Mouse (Mus musculus): ENCODE results near the gene Tpp1. TPM values are rescaled to one million over a fixed set of nuclear protein-coding genes. Genes with fewer than 3 reads are reported as not detected.

Tpp1 gene
- polyA plus RNA-seq, 1 experiment from 2014 or later: 39.8 TPM

DNA sequence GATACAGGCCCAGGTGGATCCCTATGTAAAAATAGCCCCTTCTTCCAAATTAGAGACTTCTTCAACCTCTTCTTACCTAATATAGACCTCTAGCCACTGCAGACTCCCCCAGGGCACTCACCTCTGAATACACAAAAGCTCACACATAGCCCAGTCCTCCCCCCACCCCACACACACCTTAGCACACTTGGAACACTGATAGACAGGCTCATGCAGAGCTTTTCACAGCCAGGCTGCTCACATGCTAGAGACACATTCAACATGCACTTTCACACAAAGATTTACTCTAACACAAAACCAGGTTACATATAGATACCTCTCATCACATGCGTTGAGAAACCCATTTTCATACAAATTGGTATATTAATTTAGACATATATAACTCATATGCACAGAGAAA is 25.3 kb upstream of the Tpp1 start:
- peak overlapping the region; percentile 93 for H3K27ac ChIP-seq
- H3K4me1 ChIP-seq: peaks cover 36% of the 10 kb centered on the region
- WGBS: 76% methylated on average over 1 of the region's 1 CpGs
- H3K27me3 ChIP-seq (ENCODE audit: low read depth, poor library complexity, severe bottlenecking): no peaks in the 10 kb centered on the region
- peak overlapping the region; percentile 50 for H3K4me3 ChIP-seq
- no peak for DNase-seq (ENCODE audit: low spot score)
- H3K36me3 ChIP-seq: peaks cover 82% of the 10 kb centered on the region
- H3K9me3 ChIP-seq (replicated peaks): no peaks in the 10 kb centered on the region

DNA sequence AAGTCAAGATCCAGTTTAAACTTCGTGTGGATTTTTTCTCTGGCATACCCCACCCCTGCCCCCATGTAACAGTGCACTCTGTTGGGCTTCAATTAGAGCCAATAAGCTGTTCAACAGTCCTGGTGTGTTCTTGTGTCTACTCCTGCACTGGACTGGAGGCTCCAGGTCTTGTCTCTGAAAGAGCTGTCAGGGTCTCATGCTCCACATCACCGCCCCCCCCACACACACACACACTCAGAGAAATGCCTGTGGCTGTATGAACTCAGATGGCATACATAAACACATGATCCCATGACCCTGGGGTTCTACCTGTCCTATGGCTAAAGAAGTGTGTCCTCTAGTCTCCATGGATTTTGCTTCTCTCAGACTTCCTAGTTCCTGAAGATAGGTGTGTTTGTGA is 24.0 kb upstream of the Tpp1 start:
- Histone ChIP-seq H3K4me3 (no peak overlapping the region), H3K36me3 (peaks cover 82% of the 10 kb centered on the region), H3K9me3 (replicated peaks) (no peaks in the 10 kb centered on the region), H3K27me3 (ENCODE audit: low read depth, poor library complexity, severe bottlenecking) (no peaks in the 10 kb centered on the region), H3K27ac (no peak overlapping the region), H3K4me1 (peaks cover 36% of the 10 kb centered on the region)
- 88% methylated on average over 2 of the region's 2 CpGs for WGBS
- peak; percentile 20 for DNase-seq (ENCODE audit: low spot score)

DNA sequence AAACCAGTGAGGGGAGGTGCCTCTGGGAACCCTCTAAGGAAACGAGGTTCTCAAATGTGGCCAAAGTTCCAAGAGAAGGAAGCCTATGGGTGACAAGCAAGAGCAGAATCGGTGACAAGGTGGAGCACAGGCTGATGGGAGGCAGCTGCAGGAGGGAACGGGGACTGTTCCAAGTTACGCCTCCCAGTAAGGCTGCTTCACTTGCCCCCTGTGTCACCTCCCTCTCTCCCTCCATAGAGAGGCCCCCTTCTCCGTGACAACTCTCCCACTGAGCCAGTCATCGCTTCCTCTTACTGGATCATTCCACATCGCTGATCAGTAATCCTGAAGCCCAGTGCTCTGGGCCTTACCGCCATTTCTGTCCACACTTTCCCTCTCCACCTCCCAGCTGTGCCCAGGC is 22.6 kb upstream of the Tpp1 start:
- no peaks in the 10 kb centered on the region for H3K27me3 ChIP-seq (ENCODE audit: low read depth, poor library complexity, severe bottlenecking)
- H3K4me3 ChIP-seq: no peak overlapping the region
- H3K27ac ChIP-seq: no peak overlapping the region
- H3K36me3 ChIP-seq: peaks cover 82% of the 10 kb centered on the region
- no peaks in the 10 kb centered on the region for H3K9me3 ChIP-seq (replicated peaks)
- peaks cover 36% of the 10 kb centered on the region for H3K4me1 ChIP-seq
- no peak for DNase-seq (ENCODE audit: low spot score)
- WGBS: 67% methylated on average over 8 of the region's 8 CpGs

DNA sequence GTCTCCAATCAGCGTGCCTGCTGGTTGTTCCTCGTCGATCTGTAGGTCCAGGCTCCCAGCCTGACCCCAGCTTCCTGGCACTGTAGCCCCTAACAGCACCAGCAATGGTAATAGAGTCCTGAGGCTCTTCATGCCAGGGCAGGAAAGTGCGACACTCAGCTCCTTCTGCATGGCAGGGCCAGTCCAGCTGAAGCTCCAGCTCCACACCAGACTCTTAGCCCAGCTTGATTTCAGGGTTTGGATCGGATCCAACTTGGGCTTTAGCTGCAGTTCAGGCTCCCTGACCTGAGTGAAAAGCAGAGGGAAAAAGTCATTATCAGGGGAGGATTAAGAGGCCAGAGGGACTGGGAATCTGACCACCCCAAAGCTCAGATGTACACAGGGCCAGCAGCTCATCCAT is 21.0 kb upstream of the Tpp1 start:
- H3K27ac ChIP-seq: no peak overlapping the region
- no peak for DNase-seq (ENCODE audit: low spot score)
- H3K4me3 ChIP-seq: no peak overlapping the region
- H3K4me1 ChIP-seq: peaks cover 31% of the 10 kb centered on the region
- no peaks in the 10 kb centered on the region for H3K27me3 ChIP-seq (ENCODE audit: low read depth, poor library complexity, severe bottlenecking)
- peaks cover 80% of the 10 kb centered on the region for H3K36me3 ChIP-seq
- 85% methylated on average over 5 of the region's 5 CpGs for WGBS
- H3K9me3 ChIP-seq (replicated peaks): no peaks in the 10 kb centered on the region

DNA sequence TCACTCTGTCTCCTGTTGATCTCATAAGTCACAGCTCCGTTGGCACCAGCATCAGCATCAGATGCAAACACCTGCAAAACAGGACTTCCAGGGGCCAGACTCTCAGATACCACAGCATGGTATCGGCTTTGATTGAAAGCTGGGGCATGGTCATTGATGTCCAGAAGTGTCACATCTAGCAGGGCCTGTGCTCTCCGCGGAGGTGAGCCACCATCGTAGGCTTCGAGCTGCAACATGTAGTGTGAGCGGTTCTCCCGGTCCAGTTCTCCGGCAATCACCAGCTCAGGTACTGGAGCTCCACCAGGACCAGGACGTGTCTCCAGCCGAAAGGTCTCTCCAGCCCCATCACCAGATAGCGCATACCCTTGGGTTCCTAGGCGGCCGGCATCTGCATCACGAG is 20.3 kb upstream of the Tpp1 start:
- 92% methylated on average over 15 of the region's 15 CpGs for WGBS
- Histone ChIP-seq H3K36me3 (peaks cover 88% of the 10 kb centered on the region), H3K4me1 (peaks cover 31% of the 10 kb centered on the region)

DNA sequence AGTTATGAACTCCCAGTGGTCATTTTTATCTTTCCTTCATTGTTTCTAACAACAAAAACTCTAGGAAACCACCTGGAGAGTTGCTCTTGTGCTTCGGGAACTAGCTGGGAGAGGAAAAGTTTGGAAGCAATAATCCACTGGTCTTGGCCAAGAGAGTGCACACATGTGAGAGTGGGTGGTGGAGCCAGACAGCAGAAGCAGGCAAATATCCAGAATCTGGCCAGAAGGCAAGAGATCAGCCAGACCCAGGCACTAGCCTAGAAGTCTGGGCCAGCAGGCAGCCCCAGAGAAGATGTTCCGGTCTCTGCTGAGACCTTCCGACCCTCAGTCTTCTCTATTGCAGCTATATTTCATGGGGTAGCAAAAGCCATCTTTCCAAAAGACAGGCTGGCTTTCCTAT is 17.9 kb upstream of the Tpp1 start:
- 0 out of 2 replicates have a peak, but pooled peaks cover 5% of the 10 kb centered on the region for H3K27me3 ChIP-seq (ENCODE audit: low read depth, poor library complexity, severe bottlenecking)
- no peak overlapping the region for H3K4me3 ChIP-seq
- DNase-seq (ENCODE audit: low spot score): no peak
- no peaks in the 10 kb centered on the region for H3K9me3 ChIP-seq (replicated peaks)
- H3K4me1 ChIP-seq: peaks cover 23% of the 10 kb centered on the region
- no peak overlapping the region for H3K27ac ChIP-seq
- H3K36me3 ChIP-seq: peaks cover 92% of the 10 kb centered on the region
- 98% methylated on average over 3 of the region's 3 CpGs for WGBS

More for the DNA sequence above, 20.3 kb upstream of the Tpp1 start:
- Histone ChIP-seq H3K9me3 (replicated peaks) (no peaks in the 10 kb centered on the region), H3K27ac (no peak overlapping the region), H3K27me3 (ENCODE audit: low read depth, poor library complexity, severe bottlenecking) (no peaks in the 10 kb centered on the region), H3K4me3 (no peak overlapping the region)
- no peak for DNase-seq (ENCODE audit: low spot score)

DNA sequence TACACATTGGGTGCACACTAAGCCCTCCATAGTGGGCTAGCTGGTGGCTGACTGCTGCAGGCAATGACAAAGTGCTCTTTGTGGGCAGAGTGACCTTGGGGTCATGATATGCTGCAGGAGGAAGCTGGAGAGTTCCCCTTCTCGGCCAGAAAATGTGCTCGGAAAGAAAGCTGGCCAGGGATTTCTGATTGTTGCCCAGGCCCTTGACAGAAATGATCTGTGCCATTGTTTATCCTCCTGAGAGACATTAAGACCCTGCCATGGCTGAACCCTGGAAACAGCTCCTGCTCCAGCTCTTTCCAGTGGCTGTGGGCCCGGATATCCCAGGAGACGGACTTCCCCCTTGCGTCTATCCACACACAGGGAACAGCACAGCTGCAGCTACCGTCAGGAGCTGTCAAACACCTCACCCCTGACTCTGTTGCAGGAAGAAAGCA is 15.7 kb upstream of the Tpp1 start:
- H3K27me3 ChIP-seq (ENCODE audit: low read depth, poor library complexity, severe bottlenecking): peaks cover 27% of the 10 kb centered on the region
- H3K4me3 ChIP-seq: peak overlapping the region; percentile 11; the same call in 1 of the 2 replicates
- DNase-seq (ENCODE audit: low spot score): peak; percentile 37
- peaks cover 92% of the 10 kb centered on the region for H3K36me3 ChIP-seq
- peak overlapping the region; percentile 32; the same call in 1 of the 2 replicates for H3K27ac ChIP-seq
- H3K4me1 ChIP-seq: peaks cover 24% of the 10 kb centered on the region
- WGBS: 29% methylated on average over 6 of the region's 6 CpGs
- no peaks in the 10 kb centered on the region for H3K9me3 ChIP-seq (replicated peaks)

DNA sequence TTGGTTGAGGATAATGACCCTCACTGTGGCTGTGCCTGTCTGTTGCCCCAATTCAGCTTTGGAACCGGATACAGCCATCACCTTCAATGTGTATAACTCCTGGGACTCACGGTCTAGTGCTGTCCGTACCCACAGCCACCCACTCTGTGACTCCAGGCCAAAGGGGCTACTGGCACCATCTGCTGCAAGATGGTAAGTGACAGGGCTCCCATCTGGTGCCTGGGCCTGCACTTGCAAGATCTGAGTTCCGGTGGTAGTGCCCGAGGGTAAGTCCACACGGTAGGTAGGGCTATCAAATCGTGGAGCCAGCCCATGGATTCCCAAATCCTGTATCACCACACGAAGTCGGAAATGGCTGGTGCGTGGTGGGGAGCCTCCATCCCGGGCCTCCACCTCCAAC is 12.3 kb upstream of the Tpp1 start:
- 93% methylated on average over 11 of the region's 11 CpGs for WGBS

DNA sequence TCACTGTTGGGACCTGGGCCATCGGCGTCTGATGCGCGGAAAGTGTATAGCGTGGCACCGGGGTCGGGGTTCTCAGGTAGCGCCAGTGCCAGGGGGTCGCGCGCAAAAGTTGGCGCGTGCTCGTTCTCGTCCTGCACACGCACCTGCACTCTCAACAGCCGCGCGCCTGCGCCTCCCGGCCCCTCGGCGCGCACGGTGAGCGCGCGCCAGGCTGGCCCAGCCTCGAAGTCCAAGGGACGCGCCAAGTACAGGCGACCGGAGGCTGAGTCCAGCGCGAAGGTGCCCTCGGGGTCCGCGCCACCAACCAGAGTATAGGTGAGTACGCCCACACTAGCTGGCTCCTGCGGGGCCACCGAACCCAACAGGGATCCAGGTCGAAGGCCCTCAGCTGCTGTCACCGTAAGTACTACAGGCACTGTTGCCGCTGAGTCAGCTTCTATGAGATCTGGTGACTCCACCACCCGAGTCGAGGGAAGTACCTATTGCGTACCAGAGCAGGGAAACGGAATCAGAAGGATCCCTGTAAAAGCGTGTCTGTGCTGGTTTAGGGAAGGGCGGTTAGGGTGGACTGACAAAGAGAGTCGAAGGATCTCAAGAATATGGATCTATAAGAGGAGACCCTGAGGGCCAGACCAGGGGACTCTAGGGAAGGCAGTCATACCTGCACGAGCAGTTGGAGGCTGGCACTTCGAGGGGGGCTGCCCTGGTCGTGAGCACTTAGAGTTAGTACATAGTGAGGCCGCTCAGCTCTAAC is 10.7 kb upstream of the Tpp1 start:
- Histone ChIP-seq H3K27ac (no peak overlapping the region), H3K36me3 (peaks cover 98% of the 10 kb centered on the region), H3K27me3 (ENCODE audit: low read depth, poor library complexity, severe bottlenecking) (peaks cover 37% of the 10 kb centered on the region), H3K4me1 (peaks cover 9% of the 10 kb centered on the region), H3K4me3 (no peak overlapping the region), H3K9me3 (replicated peaks) (no peaks in the 10 kb centered on the region)
- 18% methylated on average over 55 of the region's 55 CpGs for WGBS
- DNase-seq (ENCODE audit: low spot score): no peak

More for the DNA sequence above, 12.3 kb upstream of the Tpp1 start:
- Histone ChIP-seq H3K4me3 (no peak overlapping the region), H3K27ac (no peak overlapping the region), H3K27me3 (ENCODE audit: low read depth, poor library complexity, severe bottlenecking) (peaks cover 37% of the 10 kb centered on the region), H3K36me3 (peaks cover 91% of the 10 kb centered on the region), H3K4me1 (peaks cover 24% of the 10 kb centered on the region), H3K9me3 (replicated peaks) (no peaks in the 10 kb centered on the region)
- DNase-seq (ENCODE audit: low spot score): no peak

DNA sequence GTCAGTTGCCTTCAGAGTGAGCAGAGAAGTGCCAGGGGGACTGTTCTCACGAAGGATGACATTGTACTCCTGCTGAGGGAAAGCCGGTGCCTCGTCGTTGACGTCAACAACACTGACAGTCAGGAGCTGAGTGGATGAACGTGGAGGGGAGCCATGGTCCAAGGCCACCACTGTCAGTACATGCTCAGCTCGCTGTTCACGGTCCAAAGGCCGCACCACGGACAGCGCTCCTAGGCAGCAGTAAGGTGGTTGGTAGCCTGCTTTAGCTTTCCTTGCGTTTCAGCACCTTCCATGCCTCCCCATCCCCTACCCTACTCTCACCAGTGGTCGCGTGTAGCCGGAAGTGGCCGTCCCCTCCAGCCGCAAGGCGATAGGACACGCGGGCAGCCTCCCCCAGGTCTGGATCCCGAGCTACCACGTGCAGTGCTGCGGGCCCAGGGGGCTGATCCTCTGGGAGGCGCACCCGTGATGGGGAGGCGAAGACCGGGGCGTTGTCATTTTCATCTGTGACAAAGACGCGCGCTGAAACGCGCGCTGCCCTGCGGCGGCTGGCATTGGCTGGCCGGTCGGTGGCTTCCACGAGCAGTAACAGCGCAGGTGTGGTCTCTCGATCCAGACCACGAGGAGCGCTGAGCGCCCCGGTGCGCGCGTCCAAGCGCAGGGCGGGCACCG is 9.9 kb upstream of the Tpp1 start:
- no peak for DNase-seq (ENCODE audit: low spot score)
- peaks cover 98% of the 10 kb centered on the region for H3K36me3 ChIP-seq
- H3K27ac ChIP-seq: no peak overlapping the region
- no peak overlapping the region for H3K4me3 ChIP-seq
- no peaks in the 10 kb centered on the region for H3K9me3 ChIP-seq (replicated peaks)
- H3K27me3 ChIP-seq (ENCODE audit: low read depth, poor library complexity, severe bottlenecking): peaks cover 37% of the 10 kb centered on the region
- 21% methylated on average over 51 of the region's 51 CpGs for WGBS
- H3K4me1 ChIP-seq: peaks cover 4% of the 10 kb centered on the region; the same call in 1 of the 2 replicates

DNA sequence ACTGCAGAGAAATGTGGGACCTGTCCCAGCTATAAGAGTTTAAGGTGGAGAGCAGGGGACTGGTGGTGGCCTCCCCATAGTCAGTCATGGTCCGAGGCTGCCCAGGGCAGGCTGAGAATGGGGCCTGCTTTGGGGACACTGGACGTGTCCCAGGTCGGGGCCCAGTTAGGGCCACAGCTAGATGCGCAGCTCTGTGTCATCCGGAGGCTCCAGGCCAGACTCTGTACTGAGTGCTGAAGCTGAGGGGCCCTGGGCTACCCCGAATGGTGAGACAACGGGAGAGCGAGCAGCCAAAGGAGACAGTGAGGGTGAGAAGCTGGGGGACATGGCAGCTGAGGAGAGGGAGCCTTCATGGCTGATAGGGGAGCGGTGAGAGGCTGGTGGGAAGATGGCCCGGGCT is 1.2 kb upstream of the Tpp1 start:
- Histone ChIP-seq H3K4me1 (peaks cover 9% of the 10 kb centered on the region), H3K4me3 (no peak overlapping the region), H3K36me3 (peaks cover 76% of the 10 kb centered on the region), H3K27ac (no peak overlapping the region), H3K27me3 (ENCODE audit: low read depth, poor library complexity, severe bottlenecking) (no peaks in the 10 kb centered on the region), H3K9me3 (replicated peaks) (no peaks in the 10 kb centered on the region)
- no peak for DNase-seq (ENCODE audit: low spot score)
- WGBS: 93% methylated on average over 10 of the region's 10 CpGs

DNA sequence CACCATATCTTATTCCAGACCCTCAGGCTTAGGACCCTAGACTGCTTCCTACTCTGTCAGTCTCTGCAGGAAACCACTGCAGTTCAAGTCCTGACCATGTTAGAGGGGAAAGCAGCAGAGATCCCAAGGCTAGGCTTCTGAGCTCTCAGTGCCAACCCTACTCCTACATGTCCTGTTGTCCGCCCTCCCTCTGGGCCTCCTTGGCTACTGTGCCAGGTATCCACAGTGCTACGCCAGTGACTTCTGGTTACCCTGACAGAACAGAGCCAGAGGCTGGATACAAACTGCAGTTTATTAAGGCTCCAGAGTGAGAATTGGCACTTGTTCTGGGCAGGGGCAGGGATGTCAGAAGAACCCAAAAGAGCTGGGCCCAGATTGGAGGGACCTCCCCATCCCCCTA is 681 bp upstream of the Tpp1 start:
- no peak overlapping the region for H3K4me3 ChIP-seq
- H3K27me3 ChIP-seq (ENCODE audit: low read depth, poor library complexity, severe bottlenecking): no peaks in the 10 kb centered on the region
- no peak for DNase-seq (ENCODE audit: low spot score)
- 88% methylated on average over 2 of the region's 2 CpGs for WGBS
- peaks cover 75% of the 10 kb centered on the region for H3K36me3 ChIP-seq
- H3K9me3 ChIP-seq (replicated peaks): no peaks in the 10 kb centered on the region
- H3K27ac ChIP-seq: no peak overlapping the region
- peaks cover 9% of the 10 kb centered on the region for H3K4me1 ChIP-seq

DNA sequence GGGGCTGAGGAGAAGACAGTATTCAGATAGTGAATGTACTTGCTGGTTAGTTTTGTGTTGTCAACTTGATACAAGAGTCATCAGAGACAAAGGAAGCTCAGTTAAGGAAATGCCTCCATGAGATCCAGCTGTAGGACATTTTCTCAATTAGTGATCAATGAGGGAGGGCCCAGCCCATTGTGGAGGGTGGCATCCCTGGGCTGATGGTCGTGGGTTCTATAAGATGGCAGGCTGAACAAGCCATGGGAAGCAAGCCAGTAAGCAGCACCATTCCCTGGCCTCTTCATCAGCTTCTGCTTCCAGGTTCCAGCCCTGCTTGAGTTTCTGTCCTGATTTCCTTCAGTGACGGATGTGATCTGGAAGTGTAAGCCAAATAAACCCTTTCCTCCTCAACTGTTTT is 4.3 kb downstream of the Tpp1 start:
- peaks cover 47% of the 10 kb centered on the region for H3K36me3 ChIP-seq
- DNase-seq (ENCODE audit: low spot score): no peak
- no peak overlapping the region for H3K4me3 ChIP-seq
- peaks cover 17% of the 10 kb centered on the region for H3K4me1 ChIP-seq
- WGBS: 83% methylated on average over 2 of the region's 2 CpGs
- no peaks in the 10 kb centered on the region for H3K27me3 ChIP-seq (ENCODE audit: low read depth, poor library complexity, severe bottlenecking)
- H3K27ac ChIP-seq: no peak overlapping the region
- no peaks in the 10 kb centered on the region for H3K9me3 ChIP-seq (replicated peaks)
